Mouse (Mus musculus) myocyte (in vitro differentiated cells): ENCODE results near the gene Grrp1.

Source experiments
- CEBPB ChIP-seq: IDR thresholded peaks from 2 replicates; pipeline ENCODE4 v1.6.1; 2011; ENCODE audit warnings: mild to moderate bottlenecking, moderate library complexity; ENCODE audit not compliant: poor library complexity, insufficient read depth, severe bottlenecking
- E2F4 ChIP-seq: IDR thresholded peaks from one replicate; pipeline ENCODE4 v1.6.1; 2011; ENCODE audit warnings: mild to moderate bottlenecking, control low read depth, moderate library complexity; ENCODE audit not compliant: insufficient read depth
- MAX ChIP-seq: IDR thresholded peaks from one replicate; pipeline ENCODE4 v1.6.1; 2011; ENCODE audit warnings: low read depth, mild to moderate bottlenecking, control low read depth
- MYOD1 ChIP-seq, 3 experiments: IDR thresholded peaks; one replicate each; pipeline ENCODE4 v1.6.1; 2011; ENCODE audit warnings: control low read depth in 2 of 3, low read depth in 2 of 3, mild to moderate bottlenecking in 2 of 3, moderate library complexity in 1 of 3; ENCODE audit not compliant: insufficient read length in 2 of 3, control insufficient read depth in 1 of 3
- MYOG ChIP-seq, 3 experiments: IDR thresholded peaks; one replicate each; pipeline ENCODE4 v1.6.1; 2011; ENCODE audit warnings: control low read depth in 2 of 3, low read depth in 2 of 3, mild to moderate bottlenecking in 2 of 3; ENCODE audit not compliant: insufficient read length in 2 of 3, control insufficient read depth in 1 of 3, insufficient read depth in 1 of 3
- POLR2A ChIP-seq: IDR thresholded peaks from one replicate; pipeline ENCODE4 v1.6.1; 2011; ENCODE audit warnings: low read depth, mild to moderate bottlenecking, control low read depth, moderate library complexity; ENCODE audit not compliant: insufficient read length
- POLR2AphosphoS2 ChIP-seq: IDR thresholded peaks from one replicate; pipeline ENCODE4 v1.6.1; 2011; ENCODE audit warnings: low read depth, control low read depth; ENCODE audit not compliant: insufficient read length
- REST ChIP-seq: IDR thresholded peaks from one replicate; pipeline ENCODE4 v1.6.1; 2011; ENCODE audit warnings: mild to moderate bottlenecking, control low read depth, moderate library complexity; ENCODE audit not compliant: insufficient read depth, insufficient read length
- SRF ChIP-seq: IDR thresholded peaks from one replicate; pipeline ENCODE4 v1.6.1; 2011; ENCODE audit warnings: low read depth; ENCODE audit not compliant: control insufficient read depth, insufficient read length
- TCF12 ChIP-seq: IDR thresholded peaks from one replicate; pipeline ENCODE4 v1.6.1; 2011; ENCODE audit warnings: mild to moderate bottlenecking, control low read depth; ENCODE audit not compliant: poor library complexity, insufficient read depth, severe bottlenecking
- TCF3 ChIP-seq: IDR thresholded peaks from one replicate; pipeline ENCODE4 v1.6.1; 2011; ENCODE audit warnings: low read depth, control low read depth; ENCODE audit not compliant: insufficient read length
- USF1 ChIP-seq: IDR thresholded peaks from one replicate; pipeline ENCODE4 v1.6.1; 2011; ENCODE audit warnings: low read depth, mild to moderate bottlenecking, control low read depth, moderate library complexity

GRCm38 (mm10) chr4:134293061-134293691, 39.3 kb upstream of the Grrp1 start:
- no peak for TF ChIP-seq SRF
- no peak for TF ChIP-seq POLR2A
- no peak for TF ChIP-seq TCF3
- no peak for TF ChIP-seq CEBPB
- TF ChIP-seq USF1, result no peak
- TF ChIP-seq MYOD1 (IDR thresholded peaks at IDR 0.05; ENCODE audit: control insufficient read depth in 1 of 3, insufficient read length in 2 of 3, low read depth in 2 of 3), result peak in 1 of 3 experiments; percentile 2
- TF ChIP-seq TCF12, result no peak
- no peak for TF ChIP-seq MYOG (IDR thresholded peaks at IDR 0.05; ENCODE audit: control insufficient read depth in 1 of 3, insufficient read depth in 1 of 3, insufficient read length in 2 of 3, low read depth in 2 of 3)
- TF ChIP-seq MAX, result no peak
- TF ChIP-seq E2F4, result no peak
- TF ChIP-seq POLR2AphosphoS2, result no peak
- TF ChIP-seq REST, result no peak
